Mouse (Mus musculus): Measurements from ENCODE around the gene Fut4. TPM values are rescaled to one million over a fixed set of nuclear protein-coding genes. Genes with fewer than 3 reads are reported as not detected.
A peak's percentile ranks its signal among the peaks of the same experiment; 100 is the strongest.
"Not testable (repeated sequence)": the region's sequence is repeated elsewhere in the genome, so short reads cannot be mapped to it uniquely, and the experiment has no call there.

The Fut4 gene
- total RNA-seq, 1 experiment = 1.4 TPM

DNA sequence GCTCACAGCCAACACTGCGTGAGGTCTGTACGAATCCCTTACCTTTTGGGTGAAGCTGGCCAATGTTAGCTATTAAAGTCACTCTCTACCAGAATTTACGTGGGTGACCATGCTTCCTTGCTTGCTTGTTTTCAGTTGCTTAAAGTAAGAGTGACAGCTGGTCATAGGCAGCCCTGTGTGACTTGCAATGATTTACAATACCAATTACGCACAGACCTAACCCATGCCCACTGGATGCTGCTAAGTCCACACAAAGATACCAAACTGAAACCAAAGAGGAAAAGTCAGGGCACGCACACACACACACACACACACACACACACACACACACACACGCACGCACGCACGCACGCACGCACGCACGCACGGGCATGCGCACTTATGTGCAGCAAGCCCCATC is 36.9 kb downstream of the Fut4 start:
- Histone ChIP-seq H3K36me3 (ENCODE audit: control insufficient read depth, insufficient read depth, low read length, poor library complexity, severe bottlenecking) (no peaks in the 10 kb centered on the region), H3K9ac (ENCODE audit: insufficient read depth, low read depth, low read length, poor library complexity, severe bottlenecking) (no peak overlapping the region), H3K4me1 (ENCODE audit: control insufficient read depth in 2 of 2, insufficient read depth in 2 of 2, low read length in 2 of 2, poor library complexity in 1 of 2) (no peaks in the 10 kb centered on the region), H3K9me3 (ENCODE audit: control insufficient read depth, insufficient read depth, low read depth, low read length) (no peaks in the 10 kb centered on the region), H3K27ac (ENCODE audit: insufficient read depth, low read depth, low read length, poor library complexity, severe bottlenecking) (no peak overlapping the region), H3K4me3 (ENCODE audit: insufficient read depth in 1 of 2, low read depth in 1 of 2, low read length in 2 of 2, poor library complexity in 1 of 2, severe bottlenecking in 1 of 2) (no peak overlapping the region)
- DNase-seq (ENCODE audit: low read depth, low spot score) = no peak
- in situ Hi-C loops (cut with MboI; ENCODE audit: low sequenced_read_pairs in 2 of 2, unreplicated experiment in 2 of 2) = no loop called here
- TF ChIP-seq ZC3H11A (IDR thresholded peaks at IDR 0.05; ENCODE audit: borderline replicate concordance, low read depth, low read length) (no peak), HCFC1 (IDR thresholded peaks at IDR 0.05; ENCODE audit: borderline replicate concordance, insufficient read depth, low read length) (no peak), ZNF384 (IDR thresholded peaks at IDR 0.05; ENCODE audit: low read depth, low read length) (no peak), MAFK (IDR thresholded peaks at IDR 0.05; ENCODE audit: insufficient read depth, low read depth, low read length) (no peak), CHD2 (IDR thresholded peaks at IDR 0.05; ENCODE audit: low read depth, low read length) (no peak)

- H3K9me3 ChIP-seq (ENCODE audit: control insufficient read depth, insufficient read depth, low read depth, low read length) = no peaks in the 10 kb centered on the region
- no peaks in the 10 kb centered on the region for H3K36me3 ChIP-seq (ENCODE audit: control insufficient read depth, insufficient read depth, low read length, poor library complexity, severe bottlenecking)
- TF ChIP-seq ZC3H11A (IDR thresholded peaks at IDR 0.05; ENCODE audit: borderline replicate concordance, low read depth, low read length) (no peak), HCFC1 (IDR thresholded peaks at IDR 0.05; ENCODE audit: borderline replicate concordance, insufficient read depth, low read length) (no peak), ZNF384 (IDR thresholded peaks at IDR 0.05; ENCODE audit: low read depth, low read length) (no peak), CHD2 (IDR thresholded peaks at IDR 0.05; ENCODE audit: low read depth, low read length) (no peak), MAFK (IDR thresholded peaks at IDR 0.05; ENCODE audit: insufficient read depth, low read depth, low read length) (no peak)
- H3K4me3 ChIP-seq (ENCODE audit: insufficient read depth in 1 of 2, low read depth in 1 of 2, low read length in 2 of 2, poor library complexity in 1 of 2, severe bottlenecking in 1 of 2) = no peak overlapping the region
- no peak overlapping the region for H3K27ac ChIP-seq (ENCODE audit: insufficient read depth, low read depth, low read length, poor library complexity, severe bottlenecking)
- no peaks in the 10 kb centered on the region for H3K4me1 ChIP-seq (ENCODE audit: control insufficient read depth in 2 of 2, insufficient read depth in 2 of 2, low read length in 2 of 2, poor library complexity in 1 of 2)
- in situ Hi-C loops (cut with MboI; ENCODE audit: low sequenced_read_pairs in 2 of 2, unreplicated experiment in 2 of 2) = no loop called here
- H3K9ac ChIP-seq (ENCODE audit: insufficient read depth, low read depth, low read length, poor library complexity, severe bottlenecking) = no peak overlapping the region
- DNase-seq (ENCODE audit: low read depth, low spot score) = no peak
These were observed 41.3 kb downstream of the Fut4 start for GRCm38 (mm10) chr9:14710910-14711309.

DNA sequence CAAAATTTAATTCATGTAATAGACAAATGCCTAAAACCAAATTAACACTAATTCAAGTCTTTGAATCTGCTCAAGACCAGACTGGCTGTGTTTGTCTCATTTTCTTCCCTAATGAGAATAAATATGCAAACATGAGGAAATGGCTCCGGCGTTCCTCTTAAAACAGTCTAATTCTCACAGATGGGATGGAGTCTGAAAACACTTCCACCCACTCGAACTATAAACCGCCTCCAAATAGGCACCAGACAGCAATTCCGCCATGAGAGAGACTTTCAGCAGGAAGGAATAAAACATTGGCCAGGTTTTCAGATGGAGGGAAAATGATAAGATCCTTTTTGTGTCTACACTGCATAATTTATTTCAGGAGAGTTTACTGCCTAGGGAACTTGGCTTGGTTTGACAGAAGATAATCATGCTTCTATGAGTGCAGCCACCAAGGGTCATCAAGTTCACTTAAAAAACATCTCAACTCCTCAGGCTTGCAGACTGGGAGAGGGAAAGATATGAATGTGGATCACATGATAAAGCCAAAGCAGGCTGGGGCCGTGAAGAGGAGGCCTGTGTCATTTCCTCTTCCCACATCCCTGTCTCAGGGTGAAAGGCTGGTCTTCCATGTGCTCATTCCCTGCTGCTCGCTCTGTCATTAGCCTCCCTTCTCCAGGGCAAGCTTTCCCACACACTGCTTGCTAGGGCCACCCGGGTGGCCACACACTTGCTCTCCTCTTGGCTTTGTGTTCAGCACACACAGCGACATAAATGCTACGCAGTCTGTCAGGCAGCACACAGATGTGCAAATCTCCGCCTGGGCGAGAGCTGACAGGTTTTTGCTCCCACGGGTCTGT is 46.7 kb downstream of the Fut4 start:
- Histone ChIP-seq H3K4me3 (ENCODE audit: insufficient read depth in 1 of 2, low read depth in 1 of 2, low read length in 2 of 2, poor library complexity in 1 of 2, severe bottlenecking in 1 of 2) (peak overlapping the region; percentile 3 to 24; a peak in 1 of 4 replicates), H3K9me3 (ENCODE audit: control insufficient read depth, insufficient read depth, low read depth, low read length) (no peaks in the 10 kb centered on the region), H3K9ac (ENCODE audit: insufficient read depth, low read depth, low read length, poor library complexity, severe bottlenecking) (no peak overlapping the region; the same call in 1 of the 2 replicates), H3K27ac (ENCODE audit: insufficient read depth, low read depth, low read length, poor library complexity, severe bottlenecking) (no peak overlapping the region), H3K36me3 (ENCODE audit: control insufficient read depth, insufficient read depth, low read length, poor library complexity, severe bottlenecking) (no peaks in the 10 kb centered on the region), H3K4me1 (ENCODE audit: control insufficient read depth in 2 of 2, insufficient read depth in 2 of 2, low read length in 2 of 2, poor library complexity in 1 of 2) (no peaks in the 10 kb centered on the region)
- in situ Hi-C loops (cut with MboI; ENCODE audit: low sequenced_read_pairs in 2 of 2, unreplicated experiment in 2 of 2) = no loop called here
- TF ChIP-seq CHD2 (IDR thresholded peaks at IDR 0.05; ENCODE audit: low read depth, low read length) (no peak), ZNF384 (IDR thresholded peaks at IDR 0.05; ENCODE audit: low read depth, low read length) (no peak), ZC3H11A (IDR thresholded peaks at IDR 0.05; ENCODE audit: borderline replicate concordance, low read depth, low read length) (no peak), HCFC1 (IDR thresholded peaks at IDR 0.05; ENCODE audit: borderline replicate concordance, insufficient read depth, low read length) (no peak), MAFK (IDR thresholded peaks at IDR 0.05; ENCODE audit: insufficient read depth, low read depth, low read length) (no peak)
- no peak for DNase-seq (ENCODE audit: low read depth, low spot score)

DNA sequence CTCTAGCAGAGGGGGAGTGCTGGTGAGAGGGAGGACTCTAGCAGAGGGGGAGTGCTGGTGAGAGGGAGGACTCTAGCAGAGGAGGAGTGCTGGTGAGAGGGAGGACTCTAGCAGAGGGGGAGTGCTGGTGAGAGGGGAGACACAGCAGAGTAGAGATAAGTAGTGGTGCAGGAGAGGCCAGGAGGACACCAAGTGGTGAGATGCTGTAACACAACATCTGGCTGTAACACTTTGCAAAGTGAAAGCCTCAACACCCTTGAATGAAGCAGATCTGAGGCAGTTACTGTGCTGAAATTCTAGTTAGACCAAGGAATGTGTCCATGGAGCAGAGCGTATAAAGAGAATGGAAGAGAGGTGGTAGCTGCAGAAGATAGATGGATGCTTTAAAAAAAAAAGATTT is 51.4 kb downstream of the Fut4 start:
- H3K36me3 ChIP-seq (ENCODE audit: control insufficient read depth, insufficient read depth, low read length, poor library complexity, severe bottlenecking); H3K4me1 ChIP-seq (ENCODE audit: control insufficient read depth in 2 of 2, insufficient read depth in 2 of 2, low read length in 2 of 2, poor library complexity in 1 of 2); H3K9ac ChIP-seq (ENCODE audit: insufficient read depth, low read depth, low read length, poor library complexity, severe bottlenecking); DNase-seq (ENCODE audit: low read depth, low spot score); H3K27ac ChIP-seq (ENCODE audit: insufficient read depth, low read depth, low read length, poor library complexity, severe bottlenecking); in situ Hi-C loops (cut with MboI; ENCODE audit: low sequenced_read_pairs in 2 of 2, unreplicated experiment in 2 of 2); H3K4me3 ChIP-seq (ENCODE audit: insufficient read depth in 1 of 2, low read depth in 1 of 2, low read length in 2 of 2, poor library complexity in 1 of 2, severe bottlenecking in 1 of 2); H3K9me3 ChIP-seq (ENCODE audit: control insufficient read depth, insufficient read depth, low read depth, low read length): not testable (repeated sequence)

- H3K9me3 ChIP-seq (ENCODE audit: control insufficient read depth, insufficient read depth, low read depth, low read length) = no peaks in the 10 kb centered on the region
- peaks cover 0 to 3% of the 10 kb centered on the region in 2 experiments; a peak in 2 of 4 replicates for H3K4me1 ChIP-seq (ENCODE audit: control insufficient read depth in 2 of 2, insufficient read depth in 2 of 2, low read length in 2 of 2, poor library complexity in 1 of 2)
- no peak for TF ChIP-seq CHD2 (IDR thresholded peaks at IDR 0.05; ENCODE audit: low read depth, low read length)
- no peak for TF ChIP-seq HCFC1 (IDR thresholded peaks at IDR 0.05; ENCODE audit: borderline replicate concordance, insufficient read depth, low read length)
- TF ChIP-seq ZC3H11A (IDR thresholded peaks at IDR 0.05; ENCODE audit: borderline replicate concordance, low read depth, low read length) = no peak
- no peak for TF ChIP-seq ZNF384 (IDR thresholded peaks at IDR 0.05; ENCODE audit: low read depth, low read length)
- no peak for TF ChIP-seq MAFK (IDR thresholded peaks at IDR 0.05; ENCODE audit: insufficient read depth, low read depth, low read length)
- no peaks in the 10 kb centered on the region for H3K36me3 ChIP-seq (ENCODE audit: control insufficient read depth, insufficient read depth, low read length, poor library complexity, severe bottlenecking)
- no peak overlapping the region for H3K9ac ChIP-seq (ENCODE audit: insufficient read depth, low read depth, low read length, poor library complexity, severe bottlenecking)
- in situ Hi-C loops (cut with MboI; ENCODE audit: low sequenced_read_pairs in 2 of 2, unreplicated experiment in 2 of 2) = loop anchor here in 1 of 2 experiments (5.0 kb wide), 1 partner anchor 182 kb away; no protein-coding TSS in a partner anchor
- DNase-seq (ENCODE audit: low read depth, low spot score) = no peak
- H3K27ac ChIP-seq (ENCODE audit: insufficient read depth, low read depth, low read length, poor library complexity, severe bottlenecking) = no peak overlapping the region
- no peak overlapping the region for H3K4me3 ChIP-seq (ENCODE audit: insufficient read depth in 1 of 2, low read depth in 1 of 2, low read length in 2 of 2, poor library complexity in 1 of 2, severe bottlenecking in 1 of 2)
These were observed 52.9 kb downstream of the Fut4 start for GRCm38 (mm10) chr9:14699288-14699640.
